Mouse (Mus musculus): Measurements from ENCODE around the gene Rfx8. TPM values are rescaled to one million over a fixed set of nuclear protein-coding genes. Genes with fewer than 3 reads are reported as not detected.

Rfx8 gene
- polyA plus RNA-seq, 1 experiment from 2014 or later, result not detected

- Histone ChIP-seq H3K4me3 (ENCODE audit: low read depth, low read length) (no peak overlapping the region), H3K36me3 (replicated peaks; ENCODE audit: insufficient read depth, low read length) (no peaks in the 10 kb centered on the region), H3K9me3 (ENCODE audit: low read length) (no peaks in the 10 kb centered on the region), H3K4me2 (ENCODE audit: low read depth, low read length) (no peak overlapping the region), H3K27me3 (ENCODE audit: insufficient read depth, low read length) (no peaks in the 10 kb centered on the region), H3K4me1 (ENCODE audit: insufficient read depth) (peaks cover 3% of the 10 kb centered on the region; the same call in 1 of the 2 replicates), H3K27ac (ENCODE audit: low read depth) (peak overlapping the region; percentile 49), H3K9ac (replicated peaks) (no peak overlapping the region)
- ATAC-seq (peak; percentile 76), DNase-seq (no peak)
- WGBS (ENCODE audit: insufficient replicate concordance), result 28% methylated on average over 16 of the region's 16 CpGs
- TF ChIP-seq EP300 (IDR thresholded peaks at IDR 0.05; ENCODE audit: low read depth) (peak; percentile 45), CTCF (IDR thresholded peaks at IDR 0.05; ENCODE audit: low read depth) (no peak)
These were observed 6.7 kb downstream of the Rfx8 start for GRCm38 (mm10) chr1:39713842-39714658.

GRCm38 (mm10) chr1:39713300-39713699 lies 7.5 kb downstream of the Rfx8 start:
- no peaks in the 10 kb centered on the region for H3K9me3 ChIP-seq (ENCODE audit: low read length)
- DNase-seq (no peak), ATAC-seq (no peak)
- no peaks in the 10 kb centered on the region for H3K36me3 ChIP-seq (replicated peaks; ENCODE audit: insufficient read depth, low read length)
- no peak overlapping the region for H3K4me2 ChIP-seq (ENCODE audit: low read depth, low read length)
- no peaks in the 10 kb centered on the region for H3K27me3 ChIP-seq (ENCODE audit: insufficient read depth, low read length)
- peaks cover 3% of the 10 kb centered on the region; the same call in 1 of the 2 replicates for H3K4me1 ChIP-seq (ENCODE audit: insufficient read depth)
- no peak overlapping the region for H3K9ac ChIP-seq (replicated peaks)
- no peak for TF ChIP-seq CTCF (IDR thresholded peaks at IDR 0.05; ENCODE audit: low read depth)
- TF ChIP-seq EP300 (IDR thresholded peaks at IDR 0.05; ENCODE audit: low read depth), result no peak
- no peak overlapping the region for H3K4me3 ChIP-seq (ENCODE audit: low read depth, low read length)
- peak overlapping the region; percentile 49 for H3K27ac ChIP-seq (ENCODE audit: low read depth)
- WGBS (ENCODE audit: insufficient replicate concordance), result 46% methylated on average over 8 of the region's 8 CpGs

GRCm38 (mm10) chr1:39712261-39712660 lies 8.5 kb downstream of the Rfx8 start:
- H3K36me3 ChIP-seq (replicated peaks; ENCODE audit: insufficient read depth, low read length), result no peaks in the 10 kb centered on the region
- H3K9ac ChIP-seq (replicated peaks), result no peak overlapping the region
- 82% methylated on average over 7 of the region's 7 CpGs for WGBS (ENCODE audit: insufficient replicate concordance)
- no peak for TF ChIP-seq EP300 (IDR thresholded peaks at IDR 0.05; ENCODE audit: low read depth)
- no peak for TF ChIP-seq CTCF (IDR thresholded peaks at IDR 0.05; ENCODE audit: low read depth)
- no peak overlapping the region for H3K27ac ChIP-seq (ENCODE audit: low read depth)
- ATAC-seq, result no peak
- peaks cover 3% of the 10 kb centered on the region; the same call in 1 of the 2 replicates for H3K4me1 ChIP-seq (ENCODE audit: insufficient read depth)
- H3K27me3 ChIP-seq (ENCODE audit: insufficient read depth, low read length), result no peaks in the 10 kb centered on the region
- no peak for DNase-seq
- no peak overlapping the region for H3K4me2 ChIP-seq (ENCODE audit: low read depth, low read length)
- no peaks in the 10 kb centered on the region for H3K9me3 ChIP-seq (ENCODE audit: low read length)
- H3K4me3 ChIP-seq (ENCODE audit: low read depth, low read length), result no peak overlapping the region

- no peaks in the 10 kb centered on the region for H3K9me3 ChIP-seq (ENCODE audit: low read length)
- no peak overlapping the region for H3K4me2 ChIP-seq (ENCODE audit: low read depth, low read length)
- WGBS (ENCODE audit: insufficient replicate concordance), result 58% methylated on average over 4 of the region's 4 CpGs
- no peak overlapping the region for H3K4me3 ChIP-seq (ENCODE audit: low read depth, low read length)
- peaks cover 3% of the 10 kb centered on the region; the same call in 1 of the 2 replicates for H3K4me1 ChIP-seq (ENCODE audit: insufficient read depth)
- ATAC-seq (no peak), DNase-seq (no peak)
- no peak overlapping the region for H3K9ac ChIP-seq (replicated peaks)
- H3K27me3 ChIP-seq (ENCODE audit: insufficient read depth, low read length), result no peaks in the 10 kb centered on the region
- H3K27ac ChIP-seq (ENCODE audit: low read depth), result no peak overlapping the region
- H3K36me3 ChIP-seq (replicated peaks; ENCODE audit: insufficient read depth, low read length), result no peaks in the 10 kb centered on the region
- TF ChIP-seq EP300 (IDR thresholded peaks at IDR 0.05; ENCODE audit: low read depth), result no peak
- TF ChIP-seq CTCF (IDR thresholded peaks at IDR 0.05; ENCODE audit: low read depth), result no peak
These were observed 10.2 kb downstream of the Rfx8 start for GRCm38 (mm10) chr1:39710604-39711003.

GRCm38 (mm10) chr1:39710016-39710415 lies 10.8 kb downstream of the Rfx8 start:
- 84% methylated on average over 5 of the region's 5 CpGs for WGBS (ENCODE audit: insufficient replicate concordance)
- Histone ChIP-seq H3K9me3 (ENCODE audit: low read length) (no peaks in the 10 kb centered on the region), H3K27me3 (ENCODE audit: insufficient read depth, low read length) (no peaks in the 10 kb centered on the region), H3K36me3 (replicated peaks; ENCODE audit: insufficient read depth, low read length) (no peaks in the 10 kb centered on the region), H3K4me1 (ENCODE audit: insufficient read depth) (no peaks in the 10 kb centered on the region), H3K9ac (replicated peaks) (no peak overlapping the region), H3K4me3 (ENCODE audit: low read depth, low read length) (no peak overlapping the region), H3K27ac (ENCODE audit: low read depth) (no peak overlapping the region), H3K4me2 (ENCODE audit: low read depth, low read length) (no peak overlapping the region)
- no peak for ATAC-seq
- DNase-seq, result no peak
- TF ChIP-seq CTCF (IDR thresholded peaks at IDR 0.05; ENCODE audit: low read depth) (peak; percentile 20; the same call in 1 of the 2 replicates), EP300 (IDR thresholded peaks at IDR 0.05; ENCODE audit: low read depth) (no peak)

- no peak overlapping the region for H3K27ac ChIP-seq (ENCODE audit: low read depth)
- no peaks in the 10 kb centered on the region for H3K27me3 ChIP-seq (ENCODE audit: insufficient read depth, low read length)
- no peak overlapping the region for H3K4me2 ChIP-seq (ENCODE audit: low read depth, low read length)
- no peak overlapping the region for H3K4me3 ChIP-seq (ENCODE audit: low read depth, low read length)
- H3K9ac ChIP-seq (replicated peaks), result no peak overlapping the region
- WGBS (ENCODE audit: insufficient replicate concordance), result 50% methylated on average over 5 of the region's 5 CpGs
- no peak for DNase-seq
- H3K9me3 ChIP-seq (ENCODE audit: low read length), result no peaks in the 10 kb centered on the region
- H3K36me3 ChIP-seq (replicated peaks; ENCODE audit: insufficient read depth, low read length), result no peaks in the 10 kb centered on the region
- TF ChIP-seq CTCF (IDR thresholded peaks at IDR 0.05; ENCODE audit: low read depth) (no peak), EP300 (IDR thresholded peaks at IDR 0.05; ENCODE audit: low read depth) (no peak)
- ATAC-seq, result no peak
- H3K4me1 ChIP-seq (ENCODE audit: insufficient read depth), result no peaks in the 10 kb centered on the region
These were observed 12.0 kb downstream of the Rfx8 start for GRCm38 (mm10) chr1:39708778-39709177.
